Mouse (Mus musculus) liver, postnatal 0 days (tissue): ENCODE measurements around the gene Gm3625. TPM values are rescaled to one million over a fixed set of nuclear protein-coding genes. Genes with fewer than 3 reads are reported as not detected.

Source experiments
- ATAC-seq: fragments of 200-750 bp; cut with Nextera tagmentation; 2 replicates; pipeline ENCODE4 v1.8.0; 2017; ENCODE audit warnings: mild to moderate bottlenecking, moderate library complexity
- DNase-seq: peaks from one replicate; pipeline ENCODE4 v3.0.0-alpha.2; 2016
- H3K27ac ChIP-seq: fragments of 300-500 bp; sonication (generic); 2 replicates; pipeline ENCODE4 v1.5.1; 2014; ENCODE audit warnings: antibody characterized with exemption, moderate library complexity, mild to moderate bottlenecking, low read depth
- H3K27me3 ChIP-seq: fragments of 300-500 bp; sonication (generic); 2 replicates; pipeline ENCODE4 v1.6.1; 2014; ENCODE audit warnings: low read length, control low read depth, mixed read lengths; ENCODE audit not compliant: insufficient read depth
- H3K36me3 ChIP-seq: fragments of 300-500 bp; sonication (generic); replicated peaks from 2 replicates; pipeline ENCODE4 v1.6.1; 2014; ENCODE audit warnings: mild to moderate bottlenecking, control low read depth, low read length, moderate library complexity, mixed read lengths; ENCODE audit not compliant: insufficient read depth
- H3K4me1 ChIP-seq: fragments of 300-500 bp; sonication (generic); 2 replicates; pipeline ENCODE4 v1.6.1; 2014; ENCODE audit warnings: antibody characterized with exemption, mild to moderate bottlenecking, control low read depth; ENCODE audit not compliant: insufficient read depth
- H3K4me2 ChIP-seq: fragments of 300-500 bp; sonication (generic); 2 replicates; pipeline ENCODE4 v1.6.1; 2014; ENCODE audit warnings: low read depth, mild to moderate bottlenecking, low read length, moderate library complexity, mixed read lengths
- H3K4me3 ChIP-seq: fragments of 300-500 bp; sonication (generic); 2 replicates; pipeline ENCODE4 v1.5.1; 2014; ENCODE audit warnings: low read depth, low read length
- H3K9ac ChIP-seq: fragments of 300-500 bp; sonication (generic); replicated peaks from 2 replicates; pipeline ENCODE4 v1.6.1; 2014; ENCODE audit warnings: mild to moderate bottlenecking, moderate library complexity
- H3K9me3 ChIP-seq: fragments of 300-500 bp; sonication (generic); 2 replicates; pipeline ENCODE4 v1.6.1; 2016; ENCODE audit warnings: mild to moderate bottlenecking, control low read depth, low read length, mixed read lengths
- CTCF ChIP-seq: sonication (generic); IDR thresholded peaks from 2 replicates; pipeline ENCODE4 v1.5.1; 2016; ENCODE audit warnings: antibody characterized with exemption, low read depth
- EP300 ChIP-seq: IDR thresholded peaks from 2 replicates; pipeline ENCODE4 v1.6.1; 2016; ENCODE audit warnings: antibody characterized with exemption, low read depth, mild to moderate bottlenecking
- WGBS: fragments of 180-500 bp; shearing (Covaris S2); extraction: QIAGEN DNeasy Blood & Tissue Kit; methylation state at CpG from one replicate; pipeline ENCODE4 v1.1.7; 2014; ENCODE audit not compliant: insufficient replicate concordance; 5-methylcytosine and 5-hydroxymethylcytosine counted together
- polyA plus RNA-seq: library from polyadenylated mRNA; unstranded; fragments of >200 nt; fragmentation: Nextera tagmentation; extraction: Ambion mirVana; gene quantifications from 2 replicates; pipeline ENCODE4 v1.2.1, GENCODE M21; 2015

Gm3625 gene
- polyA plus RNA-seq, 1 experiment from 2014 or later, result not detected

- Histone ChIP-seq H3K4me1 (peaks cover 18% of the 10 kb centered on the region), H3K4me2 (peak overlapping the region; percentile 80), H3K9me3 (no peaks in the 10 kb centered on the region), H3K4me3 (peak overlapping the region; percentile 80), H3K9ac (no peak overlapping the region), H3K36me3 (no peaks in the 10 kb centered on the region; the same call in 1 of the 2 replicates), H3K27ac (no peak overlapping the region), H3K27me3 (no peaks in the 10 kb centered on the region)
- 36% methylated on average over 6 of the region's 6 CpGs for WGBS
- DNase-seq (no peak), ATAC-seq (no peak)
- TF ChIP-seq CTCF (peak; percentile 31), EP300 (no peak)
Measured at GRCm38 (mm10) chr12:4592025-4592424, 702 bp downstream of the Gm3625 start.

DNA sequence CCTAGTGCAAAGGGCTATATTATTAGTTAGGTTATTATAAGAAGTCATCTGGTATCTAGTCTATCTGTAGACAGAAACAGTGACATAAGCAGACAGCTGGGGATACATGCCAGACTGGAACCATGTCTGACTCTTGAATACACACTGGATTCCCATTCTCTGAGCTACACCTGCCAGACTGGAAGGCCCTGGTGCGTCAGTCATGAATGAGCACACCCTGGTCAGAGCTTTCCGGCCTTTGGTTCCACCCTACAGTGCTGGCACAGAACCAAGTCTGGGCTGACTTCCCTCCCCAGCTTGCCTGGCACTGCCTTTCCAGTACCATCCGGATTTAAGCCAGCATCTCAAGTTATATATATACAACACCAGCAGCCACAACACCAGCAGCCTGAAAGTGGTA, 4.1 kb downstream of the Gm3625 start:
- Histone ChIP-seq H3K9ac (no peak overlapping the region), H3K9me3 (no peaks in the 10 kb centered on the region), H3K27ac (no peak overlapping the region), H3K36me3 (no peaks in the 10 kb centered on the region), H3K4me1 (no peaks in the 10 kb centered on the region), H3K4me2 (no peak overlapping the region), H3K4me3 (no peak overlapping the region), H3K27me3 (no peaks in the 10 kb centered on the region)
- ATAC-seq, result no peak
- TF ChIP-seq EP300 (no peak), CTCF (no peak)
- WGBS, result 80% methylated on average over 3 of the region's 3 CpGs
- no peak for DNase-seq

- no peak overlapping the region for H3K9ac ChIP-seq
- DNase-seq, result no peak
- H3K4me1 ChIP-seq, result no peaks in the 10 kb centered on the region
- 81% methylated on average over 2 of the region's 2 CpGs for WGBS
- no peak for ATAC-seq
- H3K27me3 ChIP-seq, result no peaks in the 10 kb centered on the region
- H3K9me3 ChIP-seq, result no peaks in the 10 kb centered on the region
- H3K4me3 ChIP-seq, result no peak overlapping the region
- TF ChIP-seq EP300 (no peak), CTCF (no peak)
- no peak overlapping the region for H3K4me2 ChIP-seq
- H3K27ac ChIP-seq, result no peak overlapping the region
- H3K36me3 ChIP-seq, result no peaks in the 10 kb centered on the region
Measured at GRCm38 (mm10) chr12:4587846-4588245, 4.9 kb downstream of the Gm3625 start.

DNA sequence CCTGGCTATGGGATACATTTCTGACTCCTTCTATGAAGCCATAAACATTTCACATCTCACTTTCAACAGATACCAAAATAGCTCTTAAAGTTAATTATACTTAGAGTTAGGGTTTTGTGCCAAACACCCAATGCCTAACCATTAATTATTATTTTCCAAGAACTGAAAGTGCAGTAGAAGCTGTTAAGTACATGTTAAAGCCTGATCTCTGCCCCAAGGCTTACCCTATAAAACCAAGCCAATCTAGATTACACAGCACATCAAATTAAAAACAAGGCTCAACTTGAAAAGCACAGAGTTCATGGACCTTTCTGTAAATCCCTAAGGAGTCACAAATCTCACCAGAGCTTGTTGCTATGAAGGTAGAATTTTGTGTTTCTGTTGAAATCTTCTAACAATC, 10.4 kb downstream of the Gm3625 start:
- Histone ChIP-seq H3K9ac (no peak overlapping the region), H3K9me3 (no peaks in the 10 kb centered on the region), H3K4me1 (no peaks in the 10 kb centered on the region), H3K27ac (no peak overlapping the region), H3K4me3 (no peak overlapping the region), H3K4me2 (no peak overlapping the region), H3K27me3 (no peaks in the 10 kb centered on the region), H3K36me3 (no peaks in the 10 kb centered on the region)
- DNase-seq, result no peak
- ATAC-seq, result no peak
- TF ChIP-seq CTCF (no peak), EP300 (no peak)

DNA sequence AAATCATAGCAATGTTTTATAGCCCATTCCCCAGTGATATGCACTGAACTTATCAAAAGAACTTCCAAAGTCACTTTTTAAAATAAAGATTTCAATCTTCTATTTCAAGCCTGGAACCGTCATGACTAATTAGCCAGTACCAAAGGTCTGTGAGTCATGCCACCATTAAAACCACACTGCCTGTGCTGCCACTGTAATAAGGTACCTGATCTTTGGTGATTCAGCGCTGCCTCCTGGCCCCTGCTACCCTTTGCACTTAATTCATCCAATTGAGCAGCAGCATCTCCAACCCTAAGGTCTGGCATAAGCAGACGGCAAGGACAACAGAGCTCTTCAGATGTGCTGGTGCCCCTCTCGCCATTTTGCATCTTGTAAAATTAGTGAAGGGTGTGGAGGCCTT, 18.7 kb downstream of the Gm3625 start:
- Histone ChIP-seq H3K36me3 (no peaks in the 10 kb centered on the region), H3K9ac (no peak overlapping the region), H3K27me3 (no peaks in the 10 kb centered on the region), H3K27ac (no peak overlapping the region), H3K9me3 (no peaks in the 10 kb centered on the region), H3K4me1 (0 out of 2 replicates have a peak, but pooled peaks cover 3% of the 10 kb centered on the region), H3K4me2 (no peak overlapping the region), H3K4me3 (no peak overlapping the region)
- DNase-seq (no peak), ATAC-seq (no peak)
- TF ChIP-seq CTCF (no peak), EP300 (no peak)
- 77% methylated on average over 4 of the region's 4 CpGs for WGBS

GRCm38 (mm10) chr12:4571864-4572263, 20.9 kb downstream of the Gm3625 start:
- ATAC-seq (peak; percentile 81), DNase-seq (peak; percentile 36)
- H3K36me3 ChIP-seq, result no peaks in the 10 kb centered on the region
- WGBS, result 19% methylated on average over 5 of the region's 5 CpGs
- H3K4me3 ChIP-seq, result no peak overlapping the region
- H3K9ac ChIP-seq, result no peak overlapping the region
- TF ChIP-seq CTCF, result peak; percentile 83
- TF ChIP-seq EP300, result no peak
- no peak overlapping the region for H3K27ac ChIP-seq
- H3K4me2 ChIP-seq, result no peak overlapping the region
- H3K27me3 ChIP-seq, result no peaks in the 10 kb centered on the region
- H3K9me3 ChIP-seq, result no peaks in the 10 kb centered on the region
- 0 out of 2 replicates have a peak, but pooled peaks cover 3% of the 10 kb centered on the region for H3K4me1 ChIP-seq
